Mouse (Mus musculus) limb, embryonic 14.5 days (tissue): ENCODE results near the gene 2510002D24Rik. TPM values are rescaled to one million over a fixed set of nuclear protein-coding genes. Genes with fewer than 3 reads are reported as not detected.
A peak's percentile ranks its signal among the peaks of the same experiment; 100 is the strongest.
"Not testable (repeated sequence)": the region's sequence is repeated elsewhere in the genome, so short reads cannot be mapped to it uniquely, and the experiment has no call there.

ENCODE experiments used
- ATAC-seq: fragments of 200-750 bp; cut with Nextera tagmentation; 2 replicates; pipeline ENCODE4 v1.8.0; 2017; ENCODE audit warnings: low read depth, moderate number of reproducible peaks, moderate TSS enrichment; ENCODE audit not compliant: low FRiP score
- DNase-seq: peaks from one replicate; pipeline ENCODE4 v3.0.0-alpha.2; 2015; ENCODE audit warnings: low spot score
- H3K27ac ChIP-seq: fragments of 300-500 bp; sonication (generic); replicated peaks from 2 replicates; pipeline ENCODE4 v1.5.1; 2014; ENCODE audit warnings: low read depth, mild to moderate bottlenecking, low read length, moderate library complexity, mixed read lengths
- H3K27me3 ChIP-seq: fragments of 300-500 bp; sonication (generic); 2 replicates; pipeline ENCODE4 v1.6.1; 2014; ENCODE audit warnings: low read length, mixed read lengths; ENCODE audit not compliant: control insufficient read depth, insufficient read depth
- H3K36me3 ChIP-seq: fragments of 300-500 bp; sonication (generic); 2 replicates; pipeline ENCODE4 v1.6.1; 2014; ENCODE audit warnings: mild to moderate bottlenecking, low read length, moderate library complexity, mixed read lengths; ENCODE audit not compliant: control insufficient read depth, insufficient read depth
- H3K4me1 ChIP-seq: fragments of 300-500 bp; sonication (generic); 2 replicates; pipeline ENCODE4 v1.6.1; 2014; ENCODE audit warnings: antibody characterized with exemption, low read length, mixed read lengths; ENCODE audit not compliant: control insufficient read depth, insufficient read depth
- H3K4me2 ChIP-seq: fragments of 300-500 bp; sonication (generic); replicated peaks from 2 replicates; pipeline ENCODE4 v1.6.1; 2014; ENCODE audit warnings: low read depth, mild to moderate bottlenecking, low read length, moderate library complexity; ENCODE audit not compliant: severe bottlenecking
- H3K4me3 ChIP-seq: fragments of 300-500 bp; sonication (generic); replicated peaks from 2 replicates; pipeline ENCODE4 v1.5.1; 2014; ENCODE audit warnings: low read length
- H3K9ac ChIP-seq: fragments of 300-500 bp; sonication (generic); 2 replicates; pipeline ENCODE4 v1.6.1; 2014; ENCODE audit warnings: mild to moderate bottlenecking, low read depth, low read length, moderate library complexity; ENCODE audit not compliant: severe bottlenecking
- H3K9me3 ChIP-seq: fragments of 300-500 bp; sonication (generic); 2 replicates; pipeline ENCODE4 v1.6.1; 2016; ENCODE audit warnings: low read length; ENCODE audit not compliant: control insufficient read depth
- POLR2A ChIP-seq: fragments of 200-500 bp; IDR thresholded peaks from 2 replicates; pipeline ENCODE4 v1.8.0; 2012; ENCODE audit warnings: inconsistent platforms, mild to moderate bottlenecking, moderate library complexity, borderline replicate concordance; ENCODE audit not compliant: insufficient read depth, insufficient read length; ENCODE audit errors: extremely low read depth
- WGBS: fragments of 180-500 bp; shearing (Covaris S2); extraction: QIAGEN DNeasy Blood & Tissue Kit; methylation state at CpG from one replicate; pipeline ENCODE4 v1.1.7; 2014; 5-methylcytosine and 5-hydroxymethylcytosine counted together
- polyA plus RNA-seq, 2 experiments: library from polyadenylated mRNA; depleted of rRNA in 1 of 2; stranded (reverse) in 1 of 2; unstranded in 1 of 2; fragments of >200 nt; fragmentation: Nextera tagmentation in 1 of 2; extraction: Ambion mirVana in 1 of 2; gene quantifications; 2 replicates each; pipeline versions ENCODE4 v1.2.1 to v1.2.3; 2012 to 2014

Gene 2510002D24Rik
- polyA plus RNA-seq, 2 experiments: 24.4 to 49.5 TPM

GRCm38 (mm10) chr16:18858551-18858950, 22.2 kb downstream of the 2510002D24Rik start:
- Histone ChIP-seq H3K4me3 (no peak overlapping the region), H3K27me3 (no peaks in the 10 kb centered on the region), H3K4me1 (no peaks in the 10 kb centered on the region), H3K36me3 (no peaks in the 10 kb centered on the region), H3K9me3 (no peaks in the 10 kb centered on the region), H3K4me2 (no peak overlapping the region), H3K9ac (no peak overlapping the region), H3K27ac (no peak overlapping the region)
- peak; percentile 60 for DNase-seq
- no peak for TF ChIP-seq POLR2A
- no peak for ATAC-seq

DNA sequence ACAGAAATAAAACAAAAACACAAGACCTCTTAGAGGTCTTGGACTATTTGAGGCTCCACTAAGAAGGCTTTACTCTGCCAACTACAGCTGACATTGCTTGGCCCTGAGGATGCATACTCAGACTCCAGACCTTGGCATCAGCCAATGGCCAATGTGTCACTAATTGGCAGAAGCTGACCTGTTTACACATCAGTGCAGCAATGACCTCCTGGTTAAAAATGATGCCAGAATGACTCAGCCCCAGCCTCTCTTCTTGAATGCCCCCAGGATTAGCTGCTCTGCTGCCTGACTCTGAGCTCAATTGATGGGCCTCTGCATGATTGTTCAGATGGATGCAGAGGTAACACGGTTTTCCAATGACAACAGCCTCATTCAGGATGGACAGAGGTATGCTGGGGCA, 23.8 kb downstream of the 2510002D24Rik start:
- Histone ChIP-seq H3K27me3 (no peaks in the 10 kb centered on the region), H3K27ac (no peak overlapping the region), H3K4me1 (no peaks in the 10 kb centered on the region), H3K9ac (no peak overlapping the region), H3K9me3 (no peaks in the 10 kb centered on the region), H3K4me2 (no peak overlapping the region), H3K36me3 (no peaks in the 10 kb centered on the region), H3K4me3 (no peak overlapping the region)
- TF ChIP-seq POLR2A: no peak
- DNase-seq (no peak), ATAC-seq (no peak)
- 57% methylated on average over 1 of the region's 1 CpGs for WGBS

GRCm38 (mm10) chr16:18870495-18870894, 34.1 kb downstream of the 2510002D24Rik start:
- H3K4me3 ChIP-seq, H3K9me3 ChIP-seq, ATAC-seq, H3K4me2 ChIP-seq, H3K27me3 ChIP-seq, H3K9ac ChIP-seq, H3K27ac ChIP-seq, DNase-seq, H3K4me1 ChIP-seq: not testable (repeated sequence)
- WGBS: 83% methylated on average over 1 of the region's 1 CpGs
- H3K36me3 ChIP-seq: peaks cover 33% of the 10 kb centered on the region

DNA sequence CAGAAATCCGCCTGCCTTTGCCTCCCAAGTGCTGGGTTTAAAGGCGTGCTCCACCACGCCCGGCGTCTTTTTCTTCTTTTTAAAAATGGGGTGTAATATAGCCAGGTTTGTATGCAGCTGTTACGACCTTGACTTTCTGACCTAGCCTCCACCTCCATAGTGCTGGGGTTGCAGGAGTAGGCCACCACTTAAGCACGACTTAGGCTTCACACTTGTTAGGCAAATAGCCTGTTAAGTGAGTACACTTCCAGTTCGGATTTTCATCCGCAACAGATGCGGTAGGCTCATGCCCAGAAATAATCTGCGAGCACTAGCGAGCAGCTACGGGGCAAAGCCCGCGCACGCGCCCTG, 39.7 kb downstream of the 2510002D24Rik start:
- no peaks in the 10 kb centered on the region for H3K9me3 ChIP-seq
- no peaks in the 10 kb centered on the region; the same call in 1 of the 2 replicates for H3K4me1 ChIP-seq
- peak overlapping the region; percentile 88 for H3K9ac ChIP-seq
- H3K36me3 ChIP-seq: peaks cover 33% of the 10 kb centered on the region
- H3K4me3 ChIP-seq: peak overlapping the region; percentile 87
- no peak; the same call in 1 of the 2 replicates for TF ChIP-seq POLR2A
- peak overlapping the region; percentile 82 for H3K4me2 ChIP-seq
- H3K27ac ChIP-seq: peak overlapping the region; percentile 92
- ATAC-seq (no peak; the same call in 1 of the 2 replicates), DNase-seq (no peak)
- WGBS: under 1% methylated on average over 17 of the region's 17 CpGs
- no peaks in the 10 kb centered on the region for H3K27me3 ChIP-seq

DNA sequence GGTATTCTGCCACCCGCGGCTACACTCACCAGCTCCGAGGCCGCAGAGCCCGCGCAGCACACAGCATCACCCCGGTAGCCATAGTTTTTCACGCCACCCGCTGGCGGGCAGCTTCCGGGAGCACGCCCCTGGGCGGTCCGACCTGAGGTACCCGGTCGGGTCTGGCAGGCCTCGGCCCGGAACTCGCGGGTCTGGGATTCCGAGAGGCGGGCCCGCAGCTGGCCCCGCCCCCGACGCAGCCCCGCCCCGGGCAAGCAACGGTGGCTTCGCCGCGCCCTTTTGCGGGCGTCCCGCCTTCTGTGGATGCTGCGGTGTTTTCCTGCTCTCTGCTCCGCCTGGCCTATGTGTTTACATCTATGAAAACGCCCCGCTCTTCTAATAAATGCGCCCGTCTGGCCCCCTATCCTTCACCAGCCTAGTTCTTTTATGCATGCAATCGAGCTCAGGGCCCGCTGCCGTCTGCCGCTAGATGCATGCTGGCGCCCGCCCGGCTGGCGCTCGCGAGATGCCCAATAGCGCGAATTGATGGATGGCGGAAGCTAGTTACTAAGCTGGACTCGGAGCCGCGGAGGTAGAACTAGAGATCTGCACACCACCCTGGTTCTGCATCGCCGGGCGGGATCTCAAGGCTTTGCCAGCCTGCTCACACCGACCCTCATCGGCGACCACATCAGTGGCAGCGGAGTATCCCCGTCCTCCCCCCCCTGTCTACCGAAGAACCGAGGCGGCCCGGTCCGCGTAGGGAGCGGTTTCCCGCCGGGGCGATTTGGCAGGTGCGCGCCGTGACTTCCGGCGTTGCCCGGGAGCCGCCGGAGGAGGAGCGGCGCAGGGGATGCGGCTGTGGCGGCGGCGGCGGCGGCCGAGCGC, 40.3 kb downstream of the 2510002D24Rik start, which contains the start of the genes Mrpl40 and Hira:
Gene Mrpl40, minus strand, starts transcription at position 421 of the 867 bp plus-strand sequence.
Gene Hira, plus strand, starts transcription at position 596 of the 867 bp plus-strand sequence.
- TF ChIP-seq POLR2A: peak; percentile 47; the same call in 1 of the 2 replicates
- peak within 1 kb of the TSS; percentile 82 for H3K4me2 ChIP-seq
- peak within 1 kb of the TSS; percentile 92 for H3K27ac ChIP-seq
- WGBS: under 1% methylated on average over 82 of the region's 93 CpGs
- H3K4me3 ChIP-seq: peak within 1 kb of the TSS; percentile 87
- DNase-seq (peak; percentile 91), ATAC-seq (peak; percentile 94)
- H3K9ac ChIP-seq: peak within 1 kb of the TSS; percentile 88
- no peaks in the 10 kb centered on the region; the same call in 1 of the 2 replicates for H3K4me1 ChIP-seq
- H3K36me3 ChIP-seq: peaks cover 29% of the 10 kb centered on the region
- H3K9me3 ChIP-seq: no peaks in the 10 kb centered on the region
- no peaks in the 10 kb centered on the region for H3K27me3 ChIP-seq
